Mouse (Mus musculus): ENCODE results near the gene Matn1.

DNA sequence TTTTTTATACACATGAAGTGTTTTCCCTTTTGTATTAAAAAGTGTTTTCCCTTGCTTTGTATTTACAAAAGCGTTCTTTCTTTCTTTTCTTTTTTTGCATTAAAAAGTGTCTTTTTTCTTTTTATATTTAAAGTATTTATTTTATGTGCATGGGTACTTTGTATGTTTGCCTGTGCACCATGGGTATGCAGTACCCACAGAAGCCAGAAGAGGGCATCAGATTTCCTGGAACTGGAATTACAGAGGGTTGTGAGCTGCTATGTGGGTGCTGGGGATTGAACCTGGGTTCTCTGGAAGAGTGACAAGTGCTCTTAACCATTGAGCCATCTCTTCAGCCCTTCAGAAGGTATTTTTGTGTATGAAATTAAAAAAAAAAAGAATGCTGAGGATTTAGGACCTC is 27.1 kb downstream of the Matn1 start:
- TF ChIP-seq CTCF (IDR thresholded peaks at IDR 0.05; ENCODE audit: low read depth), result no peak
- TF ChIP-seq EP300 (IDR thresholded peaks at IDR 0.05; ENCODE audit: low read depth), result no peak

Measured in heart, postnatal 0 days (tissue).